14 mouse cellular contexts compared by ENCODE assay signal in genomic region chr19:21862991-21863931, GRCm38 (mm10).
DNase-seq lines count a peak whose midpoint lies in the region; ATAC-seq and TF ChIP-seq lines count a peak whose summit lies in the region.
"Had no signal": no experiment of that assay in that cellular context is flagged by ENCODE, and none has a peak within 500 bp of the region (broad histone marks: within the 10 kb centered on the region; RNA-seq: fewer than 3 reads in every experiment).

No protein-coding gene starts in this region.

- no peak overlapping the region for H3K9ac ChIP-seq in heart, embryonic 16.5 days (ENCODE audit: low read length)
- H3K9ac ChIP-seq: liver, embryonic 15.5 days had no signal

- H3K27me3 ChIP-seq in heart, embryonic 16.5 days (ENCODE audit: control insufficient read depth, insufficient read depth, low read length): no peaks in the 10 kb centered on the region
- H3K27me3 ChIP-seq: liver, embryonic 15.5 days had no signal

- H3K36me3 ChIP-seq in heart, embryonic 16.5 days (ENCODE audit: control insufficient read depth, insufficient read depth): no peaks in the 10 kb centered on the region
- no peaks in the 10 kb centered on the region for H3K36me3 ChIP-seq in macrophage (ENCODE audit: inconsistent target)
- H3K36me3 ChIP-seq: liver, embryonic 15.5 days had no signal

- no peak for ATAC-seq in heart, embryonic 16.5 days (replicated peaks; ENCODE audit: extremely low read depth, insufficient read depth, low FRiP score)
- ATAC-seq: intestine, embryonic 16.5 days had no signal

- intact Hi-C loops in heart, postnatal 25 days (cut with DNase I): no loop called here

- no peak for DNase-seq in heart, postnatal 25 days (ENCODE audit: low spot score)
- peak; percentile 14 for DNase-seq in B cell, adult 2 months
- DNase-seq in cerebellum, postnatal 36 days: no peak
- no peak for DNase-seq in adrenal gland, adult 18-20 months (ENCODE audit: low spot score in 2 of 2)
- no peak for DNase-seq in adrenal gland, postnatal 10 days
- DNase-seq: cerebellum, adult 2 months; embryo, embryonic 11 days had no signal

- no peak for TF ChIP-seq POLR2A in bone marrow macrophage, adult 2 months (IDR thresholded peaks at IDR 0.05; ENCODE audit: borderline replicate concordance, low read depth, low read length)

- no peaks in the 10 kb centered on the region for H3K9me3 ChIP-seq in heart, embryonic 16.5 days (replicated peaks; ENCODE audit: control insufficient read depth, low read length)
- H3K9me3 ChIP-seq: forebrain, embryonic 10.5 days; liver, embryonic 15.5 days had no signal

- peaks cover 20% of the 10 kb centered on the region for H3K4me1 ChIP-seq in heart, embryonic 16.5 days (ENCODE audit: control insufficient read depth, insufficient read depth, low read length)
- peaks cover 19% of the 10 kb centered on the region for H3K4me1 ChIP-seq in bone marrow macrophage, adult 2 months (ENCODE audit: control insufficient read depth, insufficient read depth, low read length)
- H3K4me1 ChIP-seq: liver, embryonic 15.5 days had no signal

- H3K4me2 ChIP-seq in heart, embryonic 16.5 days (ENCODE audit: low read depth, low read length): no peak overlapping the region
- H3K4me2 ChIP-seq: liver, embryonic 15.5 days had no signal

- no peaks in the 10 kb centered on the region for H3K79me2 ChIP-seq in macrophage (ENCODE audit: inconsistent target)

- H3K27ac ChIP-seq in heart, embryonic 16.5 days (ENCODE audit: low read length): 0 out of 2 replicates have a peak overlapping the region, but pooled peaks have one; percentile 2
- peak overlapping the region; percentile 8; the same call in 1 of the 2 replicates for H3K27ac ChIP-seq in bone marrow macrophage, adult 2 months (ENCODE audit: insufficient read depth, low read depth, low read length)
- H3K27ac ChIP-seq in macrophage: peak overlapping the region; percentile 29
- H3K27ac ChIP-seq: forebrain, embryonic 10.5 days; kidney, postnatal 0 days; liver, embryonic 15.5 days had no signal

- 81% methylated on average over 9 of the region's 9 CpGs for WGBS in heart, embryonic 16.5 days
- WGBS in macrophage (ENCODE audit: missing documents): 65% methylated on average over 9 of the region's 9 CpGs

- TF ChIP-seq CTCF in bone marrow macrophage, adult 2 months (IDR thresholded peaks at IDR 0.05; ENCODE audit: low read depth, low read length): no peak

- no peak overlapping the region for H3K4me3 ChIP-seq in heart, embryonic 16.5 days (ENCODE audit: low read length)
- no peak overlapping the region for H3K4me3 ChIP-seq in bone marrow macrophage, adult 2 months (ENCODE audit: insufficient read depth, low read length)
- H3K4me3 ChIP-seq in macrophage (ENCODE audit: inconsistent target): no peak overlapping the region
- H3K4me3 ChIP-seq: forebrain, embryonic 10.5 days; liver, embryonic 15.5 days had no signal

Comparison
In these comparisons a context has a peak if more than half of its experiments do, and no peak if none do; other contexts are left out.
1. DNase-seq: peak in B cell, adult 2 months (2 of 2); none in heart, postnatal 25 days (single experiment), cerebellum, postnatal 36 days (0 of 2), adrenal gland, adult 18-20 months (0 of 2) and adrenal gland, postnatal 10 days (single experiment).
2. Peak in every context shown above with its lines, with median percentiles within 50 percentile points of each other: H3K27ac ChIP-seq.